ENCODE assay signal across 8 mouse cellular contexts in the genomic region with DNA sequence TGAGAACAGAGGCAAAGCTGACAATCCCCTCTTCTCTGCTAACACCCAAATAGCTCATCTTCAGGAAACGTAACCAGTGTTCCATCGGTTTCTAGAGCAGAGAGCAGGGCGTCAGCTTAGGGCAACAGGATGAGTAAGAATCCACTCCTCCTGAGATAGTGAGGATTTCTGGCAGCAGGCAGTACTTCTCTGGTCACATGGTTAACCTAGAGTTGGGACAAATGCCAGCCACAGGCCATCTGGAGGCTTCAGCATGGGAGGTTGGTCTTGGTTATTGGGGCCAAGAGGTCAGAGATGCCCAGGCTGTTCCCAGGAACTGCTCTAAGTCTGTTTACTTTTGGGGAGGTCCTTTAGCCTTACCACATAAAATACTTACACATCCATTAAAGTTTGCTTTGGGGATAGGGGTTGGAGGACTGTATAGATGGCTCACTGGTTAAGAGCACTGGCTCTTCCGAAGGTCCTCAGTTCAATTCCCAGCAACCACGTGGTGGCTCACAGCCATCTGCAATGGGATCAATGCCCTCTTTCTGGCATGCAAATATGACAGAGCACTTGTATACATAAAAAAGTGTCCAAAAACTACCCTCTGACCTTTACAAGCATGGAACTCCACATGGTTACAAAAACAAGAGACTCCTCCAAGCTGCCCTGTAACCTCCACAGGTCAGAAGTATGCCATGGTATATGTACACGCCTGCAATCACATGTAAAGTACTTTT. TPM values are rescaled to one million over a fixed set of nuclear protein-coding genes. Genes with fewer than 3 reads are reported as not detected.
DNase-seq lines count a peak whose midpoint lies in the region; ATAC-seq and TF ChIP-seq lines count a peak whose summit lies in the region.

No protein-coding gene starts in this region.

- no peak for TF ChIP-seq CTCF in layer of hippocampus, adult 2 months (conservative IDR thresholded peaks at IDR 0.05)

- H3K4me3 ChIP-seq in layer of hippocampus, adult 2 months = no peak overlapping the region
- no peak overlapping the region for H3K4me3 ChIP-seq in midbrain, embryonic 16.5 days (ENCODE audit: low read depth, low read length)

- H3K27ac ChIP-seq in layer of hippocampus, adult 2 months = no peak overlapping the region
- H3K27ac ChIP-seq in midbrain, embryonic 16.5 days (ENCODE audit: low read length) = no peak overlapping the region

- no peak for ATAC-seq in midbrain, embryonic 16.5 days

- DNase-seq in 3134 (ENCODE audit: extremely low read depth, insufficient read length, low spot score) (peak; percentile 65), 416B (ENCODE audit: low read depth) (peak; percentile 67)
- peak; percentile 94 for DNase-seq in cerebellum, adult 9-10 months
- DNase-seq in kidney, adult 8-10 months = peak; percentile 56
- no peak for DNase-seq in natural killer cell, adult 2 months (ENCODE audit: low spot score in 2 of 2)
- no peak for DNase-seq in layer of hippocampus, adult 2 months (ENCODE audit: low spot score in 2 of 2)
- no peak for DNase-seq in frontal cortex, adult 2 months (ENCODE audit: extremely low spot score in 1 of 2, low spot score in 1 of 2)

- H3K9me3 ChIP-seq in midbrain, embryonic 16.5 days (replicated peaks; ENCODE audit: control insufficient read depth, low read length, poor library complexity, severe bottlenecking) = no peaks in the 10 kb centered on the region

- no peak overlapping the region for H3K9ac ChIP-seq in midbrain, embryonic 16.5 days (ENCODE audit: low read depth, low read length)

- 80% methylated on average over 6 of the region's 6 CpGs for WGBS in midbrain, embryonic 16.5 days

- peaks cover 28% of the 10 kb centered on the region for H3K36me3 ChIP-seq in midbrain, embryonic 16.5 days (ENCODE audit: control insufficient read depth, insufficient read depth, low read length)

- no peak overlapping the region for H3K4me2 ChIP-seq in midbrain, embryonic 16.5 days (ENCODE audit: low read length)

- H3K4me1 ChIP-seq in midbrain, embryonic 16.5 days (ENCODE audit: control insufficient read depth, insufficient read depth, low read length) = no peaks in the 10 kb centered on the region

- H3K27me3 ChIP-seq in midbrain, embryonic 16.5 days (ENCODE audit: control insufficient read depth, insufficient read depth, low read depth, low read length) = no peaks in the 10 kb centered on the region

RNA-seq across cellular contexts. Expression of gene Grk2, which starts 9.4 kb away (rescaled TPM):
- 100 to 1,000 TPM; 181 to 201 TPM for total RNA-seq in layer of hippocampus, adult 2 months (2021)
- 183 and 199 TPM in 2 replicates for polyA plus RNA-seq in frontal cortex, adult 2 months (2012; rRNA removed)
- 24.8 and 26.8 TPM in 2 replicates for polyA plus RNA-seq in midbrain, embryonic 16.5 days (2015; fragmentation: Nextera tagmentation; extraction: Ambion mirVana)

RNA-seq across cellular contexts. Expression of gene Ankrd13d, which starts 32.4 kb away (rescaled TPM):
- total RNA-seq in layer of hippocampus, adult 2 months (2021) = 10 to 100 TPM; 63.4 to 70.7 TPM
- 73.1 and 77.0 TPM in 2 replicates for polyA plus RNA-seq in frontal cortex, adult 2 months (2012; rRNA removed)
- polyA plus RNA-seq in midbrain, embryonic 16.5 days (2015; fragmentation: Nextera tagmentation; extraction: Ambion mirVana) = 55.6 and 65.7 TPM in 2 replicates

RNA-seq across cellular contexts. Expression of gene Ssh3, which starts 46.4 kb away (rescaled TPM):
- 10 to 100 TPM; 57.5 to 58.7 TPM for total RNA-seq in layer of hippocampus, adult 2 months (2021)
- polyA plus RNA-seq in frontal cortex, adult 2 months (2012; rRNA removed) = 98.6 and 106 TPM in 2 replicates
- polyA plus RNA-seq in midbrain, embryonic 16.5 days (2015; fragmentation: Nextera tagmentation; extraction: Ambion mirVana) = 14.7 and 19.6 TPM in 2 replicates

Comparison
In these comparisons a context has a peak if more than half of its experiments do, and no peak if none do; other contexts are left out.
1. DNase-seq: peak in 3134 (single experiment), 416B (single experiment), cerebellum, adult 9-10 months (single experiment) and kidney, adult 8-10 months (2 of 2); none in natural killer cell, adult 2 months (0 of 2), layer of hippocampus, adult 2 months (0 of 2) and frontal cortex, adult 2 months (0 of 2).